ENCODE assay signal across 12 mouse cellular contexts in genomic region chr7:24450585-24451017, GRCm38 (mm10). TPM values are rescaled to one million over a fixed set of nuclear protein-coding genes. Genes with fewer than 3 reads are reported as not detected.
DNase-seq lines count a peak whose midpoint lies in the region; ATAC-seq and TF ChIP-seq lines count a peak whose summit lies in the region.
"Had no signal": no experiment of that assay in that cellular context is flagged by ENCODE, and none has a peak within 500 bp of the region (broad histone marks: within the 10 kb centered on the region; RNA-seq: fewer than 3 reads in every experiment).

No protein-coding gene starts in this region.

- no peak for TF ChIP-seq RAD21 in MEL (IDR thresholded peaks at IDR 0.05; ENCODE audit: low read depth, low read length)

- no peaks in the 10 kb centered on the region for H3K9me3 ChIP-seq in MEL (replicated peaks; ENCODE audit: insufficient read depth, low read length)
- H3K9me3 ChIP-seq in liver, embryonic 12.5 days (replicated peaks) = no peaks in the 10 kb centered on the region
- H3K9me3 ChIP-seq in stomach, postnatal 0 days (ENCODE audit: control insufficient read depth, low read length) = no peaks in the 10 kb centered on the region
- H3K9me3 ChIP-seq: forebrain, embryonic 13.5 days had no signal

- peak; percentile 46 for DNase-seq in lung, postnatal 4 days
- DNase-seq in lung, postnatal 10 days = no peak
- DNase-seq in MEL (ENCODE audit: low read depth, low spot score) = no peak
- DNase-seq in stomach, postnatal 0 days (ENCODE audit: low spot score) = peak; percentile 77
- DNase-seq in adrenal gland, adult 18-20 months (ENCODE audit: low spot score in 2 of 2) = no peak
- DNase-seq in cerebellum, adult 18-20 months = no peak
- DNase-seq in layer of hippocampus, postnatal 36 days = no peak
- DNase-seq: kidney, postnatal 36 days; left cerebral cortex, postnatal 4 days had no signal

- ATAC-seq in liver, embryonic 12.5 days = peak; percentile 58
- ATAC-seq in stomach, postnatal 0 days (ENCODE audit: low FRiP score, low TSS enrichment) = peak; percentile 79
- ATAC-seq: forebrain, embryonic 13.5 days had no signal

- TF ChIP-seq CTCF in MEL (IDR thresholded peaks at IDR 0.05 in 2 of 3, conservative IDR thresholded peaks at IDR 0.05 in 1 of 3; ENCODE audit: control insufficient read depth in 1 of 3, insufficient read depth in 1 of 3, low read depth in 2 of 3, low read length in 3 of 3, poor library complexity in 1 of 3, severe bottlenecking in 1 of 3) = no peak
- no peak for TF ChIP-seq CTCF in stomach, postnatal 0 days (IDR thresholded peaks at IDR 0.05; ENCODE audit: low read depth)

- H3K4me3 ChIP-seq in MEL (ENCODE audit: control insufficient read depth in 1 of 2, insufficient read depth in 1 of 2, low read depth in 2 of 2, low read length in 2 of 2) = no peak overlapping the region
- H3K4me3 ChIP-seq in liver, embryonic 12.5 days = no peak overlapping the region
- no peak overlapping the region for H3K4me3 ChIP-seq in stomach, postnatal 0 days (ENCODE audit: low read depth, low read length)
- H3K4me3 ChIP-seq: forebrain, embryonic 13.5 days had no signal

- H3K79me2 ChIP-seq in MEL (ENCODE audit: control insufficient read depth, insufficient read depth, low read length, poor library complexity) = no peaks in the 10 kb centered on the region

- peak overlapping the region; percentile 4; the same call in 1 of the 2 replicates for H3K4me2 ChIP-seq in liver, embryonic 12.5 days
- H3K4me2 ChIP-seq in stomach, postnatal 0 days (replicated peaks; ENCODE audit: low read depth) = no peak overlapping the region
- H3K4me2 ChIP-seq: forebrain, embryonic 13.5 days had no signal

- H3K4me1 ChIP-seq in MEL (ENCODE audit: control insufficient read depth in 1 of 2, insufficient read depth in 2 of 2, low read length in 2 of 2) = peaks cover 0 to 5% of the 10 kb centered on the region in 2 experiments; a peak in 1 of 4 replicates
- H3K4me1 ChIP-seq in liver, embryonic 12.5 days = peaks cover 13% of the 10 kb centered on the region
- no peaks in the 10 kb centered on the region for H3K4me1 ChIP-seq in stomach, postnatal 0 days (replicated peaks; ENCODE audit: control insufficient read depth, insufficient read depth)
- H3K4me1 ChIP-seq: forebrain, embryonic 13.5 days had no signal

- WGBS in liver, embryonic 12.5 days (ENCODE audit: insufficient replicate concordance) = 34% methylated on average over 9 of the region's 9 CpGs
- WGBS in stomach, postnatal 0 days = 42% methylated on average over 9 of the region's 9 CpGs

- no peak overlapping the region for H3K27ac ChIP-seq in MEL (ENCODE audit: control insufficient read depth, low read depth, low read length)
- H3K27ac ChIP-seq in liver, embryonic 12.5 days = no peak overlapping the region
- H3K27ac ChIP-seq in stomach, postnatal 0 days (replicated peaks) = no peak overlapping the region
- H3K27ac ChIP-seq: forebrain, embryonic 13.5 days had no signal

- no peaks in the 10 kb centered on the region for H3K36me3 ChIP-seq in MEL (ENCODE audit: control insufficient read depth in 1 of 2, insufficient read depth in 2 of 2, low read length in 2 of 2)
- H3K36me3 ChIP-seq in liver, embryonic 12.5 days = no peaks in the 10 kb centered on the region
- no peaks in the 10 kb centered on the region for H3K36me3 ChIP-seq in stomach, postnatal 0 days (ENCODE audit: control insufficient read depth, insufficient read depth, low read length)

- no peak overlapping the region for H3K9ac ChIP-seq in MEL (ENCODE audit: control insufficient read depth, low read depth, low read length, poor library complexity, severe bottlenecking)
- H3K9ac ChIP-seq in liver, embryonic 12.5 days = no peak overlapping the region
- H3K9ac ChIP-seq in stomach, postnatal 0 days (ENCODE audit: low read length) = no peak overlapping the region
- H3K9ac ChIP-seq: forebrain, embryonic 13.5 days had no signal

- TF ChIP-seq POLR2A in MEL (IDR thresholded peaks at IDR 0.05; ENCODE audit: control insufficient read depth in 1 of 2, insufficient read depth in 1 of 2, low read depth in 1 of 2, low read length in 2 of 2, poor library complexity in 1 of 2) = no peak

- peaks cover 4 to 7% of the 10 kb centered on the region in 2 experiments for H3K27me3 ChIP-seq in MEL (ENCODE audit: control insufficient read depth in 1 of 2, insufficient read depth in 2 of 2, low read length in 2 of 2)
- peaks cover 22% of the 10 kb centered on the region for H3K27me3 ChIP-seq in liver, embryonic 12.5 days (replicated peaks)
- H3K27me3 ChIP-seq in stomach, postnatal 0 days (ENCODE audit: control insufficient read depth, insufficient read depth, low read length) = no peaks in the 10 kb centered on the region
- H3K27me3 ChIP-seq: forebrain, embryonic 13.5 days had no signal

- no peak for TF ChIP-seq EP300 in MEL (IDR thresholded peaks at IDR 0.05; ENCODE audit: low read depth in 1 of 2, low read length in 2 of 2)
- no peak for TF ChIP-seq EP300 in stomach, postnatal 0 days (optimal IDR thresholded peaks at IDR 0.05)

TF ChIP-seq in MEL, 35 proteins besides CTCF, POLR2A, EP300 and RAD21:
- TF ChIP-seq MEF2A (IDR thresholded peaks at IDR 0.05; ENCODE audit: extremely low read depth, insufficient replicate concordance, low read depth, low read length, poor library complexity, severe bottlenecking) (no peak), MAX (IDR thresholded peaks at IDR 0.05; ENCODE audit: low read length) (no peak), USF1 (IDR thresholded peaks at IDR 0.05; ENCODE audit: low read depth, low read length) (peak; percentile 50), USF2 (IDR thresholded peaks at IDR 0.05; ENCODE audit: borderline replicate concordance in 1 of 2, insufficient read depth in 1 of 2, low read depth in 1 of 2, low read length in 2 of 2) (no peak)
TF ChIP-seq in MEL: peak in this region for 1.

RNA-seq across cellular contexts. Expression of gene Irgc1, which starts 1.5 kb away (rescaled TPM):
- total RNA-seq in MEL (2012; rRNA removed) = not detected in 2 replicates
- polyA plus RNA-seq in MEL (2012; ENCODE audit: insufficient read depth in 1 of 2, insufficient read length in 2 of 2, low read depth in 1 of 2, low replicate concordance in 2 of 2, missing spikeins in 1 of 2) = not detected
- polyA plus RNA-seq in liver, embryonic 12.5 days (2016; fragmentation: Nextera tagmentation; extraction: Ambion mirVana) = not detected in 2 replicates
- polyA plus RNA-seq in stomach, postnatal 0 days (2015; fragmentation: Nextera tagmentation; extraction: Ambion mirVana) = 0.05 and 0.10 TPM in 2 replicates
- total RNA-seq in adrenal gland, adult 18-20 months (2021) = not detected
- not detected for total RNA-seq in layer of hippocampus, postnatal 36 days (2021)
- total RNA-seq: left cerebral cortex, postnatal 4 days had no signal
- polyA plus RNA-seq: hindbrain, embryonic 11.5 days had no signal

RNA-seq across cellular contexts. Expression of gene Plaur, which starts 11.7 kb away (rescaled TPM):
- 8.0 and 9.7 TPM in 2 replicates for total RNA-seq in MEL (2012; rRNA removed)
- polyA plus RNA-seq in MEL (2012; ENCODE audit: insufficient read depth in 1 of 2, insufficient read length in 2 of 2, low read depth in 1 of 2, low replicate concordance in 2 of 2, missing spikeins in 1 of 2) = 1 to 10 TPM in 1 of 2 experiments, not detected in 1; 8.6 TPM
- polyA plus RNA-seq in liver, embryonic 12.5 days (2016; fragmentation: Nextera tagmentation; extraction: Ambion mirVana) = 2.6 and 2.8 TPM in 2 replicates
- polyA plus RNA-seq in stomach, postnatal 0 days (2015; fragmentation: Nextera tagmentation; extraction: Ambion mirVana) = 26.8 and 28.8 TPM in 2 replicates
- total RNA-seq in adrenal gland, adult 18-20 months (2021) = 10 to 100 TPM in 1 of 2 experiments, 1 to 10 TPM in 1; 6.5 to 14.4 TPM
- total RNA-seq in layer of hippocampus, postnatal 36 days (2021) = under 1 TPM in 1 of 2 experiments, not detected in 1; 0.68 TPM

RNA-seq across cellular contexts. Expression of gene Cadm4, which starts 31.2 kb away (rescaled TPM):
- total RNA-seq in MEL (2012; rRNA removed) = 0.12 and 0.16 TPM in 2 replicates
- under 1 TPM in 1 of 2 experiments, not detected in 1; 0.38 TPM for polyA plus RNA-seq in MEL (2012; ENCODE audit: insufficient read depth in 1 of 2, insufficient read length in 2 of 2, low read depth in 1 of 2, low replicate concordance in 2 of 2, missing spikeins in 1 of 2)
- 0.28 and 0.35 TPM in 2 replicates for polyA plus RNA-seq in liver, embryonic 12.5 days (2016; fragmentation: Nextera tagmentation; extraction: Ambion mirVana)
- polyA plus RNA-seq in stomach, postnatal 0 days (2015; fragmentation: Nextera tagmentation; extraction: Ambion mirVana) = 3.4 and 4.5 TPM in 2 replicates
- total RNA-seq in adrenal gland, adult 18-20 months (2021) = 1 to 10 TPM; 3.5 TPM
- 100 to 1,000 TPM; 137 to 142 TPM for total RNA-seq in layer of hippocampus, postnatal 36 days (2021)

RNA-seq across cellular contexts. Expression of gene Smg9, which starts 51.2 kb away (rescaled TPM):
- 47.5 and 54.6 TPM in 2 replicates for total RNA-seq in MEL (2012; rRNA removed)
- polyA plus RNA-seq in MEL (2012; ENCODE audit: insufficient read depth in 1 of 2, insufficient read length in 2 of 2, low read depth in 1 of 2, low replicate concordance in 2 of 2, missing spikeins in 1 of 2) = 10 to 100 TPM in 1 of 2 experiments, not detected in 1; 95.3 TPM
- 22.9 and 23.5 TPM in 2 replicates for polyA plus RNA-seq in liver, embryonic 12.5 days (2016; fragmentation: Nextera tagmentation; extraction: Ambion mirVana)
- polyA plus RNA-seq in stomach, postnatal 0 days (2015; fragmentation: Nextera tagmentation; extraction: Ambion mirVana) = 14.1 and 14.4 TPM in 2 replicates
- total RNA-seq in adrenal gland, adult 18-20 months (2021) = 10 to 100 TPM; 17.7 to 20.1 TPM
- 10 to 100 TPM; 33.8 to 39.0 TPM for total RNA-seq in layer of hippocampus, postnatal 36 days (2021)

RNA-seq across cellular contexts. Expression of gene Zfp428, which starts 56.2 kb away (rescaled TPM):
- 10.3 and 12.4 TPM in 2 replicates for total RNA-seq in MEL (2012; rRNA removed)
- 10 to 100 TPM in 1 of 2 experiments, not detected in 1; 16.4 TPM for polyA plus RNA-seq in MEL (2012; ENCODE audit: insufficient read depth in 1 of 2, insufficient read length in 2 of 2, low read depth in 1 of 2, low replicate concordance in 2 of 2, missing spikeins in 1 of 2)
- polyA plus RNA-seq in liver, embryonic 12.5 days (2016; fragmentation: Nextera tagmentation; extraction: Ambion mirVana) = 12.4 and 14.2 TPM in 2 replicates
- polyA plus RNA-seq in stomach, postnatal 0 days (2015; fragmentation: Nextera tagmentation; extraction: Ambion mirVana) = 13.6 and 15.8 TPM in 2 replicates
- total RNA-seq in adrenal gland, adult 18-20 months (2021) = 1 to 10 TPM; 4.6 to 5.0 TPM
- total RNA-seq in layer of hippocampus, postnatal 36 days (2021) = 10 to 100 TPM; 36.2 to 42.1 TPM

Comparison
In these comparisons a context has a peak if more than half of its experiments do, and no peak if none do; other contexts are left out.
1. DNase-seq: peak in lung, postnatal 4 days (2 of 2) and stomach, postnatal 0 days (single experiment); none in lung, postnatal 10 days (single experiment), MEL (single experiment), adrenal gland, adult 18-20 months (0 of 2), cerebellum, adult 18-20 months (0 of 2) and layer of hippocampus, postnatal 36 days (0 of 2).
2. RNA of gene Cadm4, which starts 31.2 kb away (total RNA-seq): 137 to 142 TPM in layer of hippocampus, postnatal 36 days; 3.5 TPM in adrenal gland, adult 18-20 months and 0.12 to 0.16 TPM in MEL; every median in the first group is over 10 times any median in the second.